Mouse (Mus musculus) leukemia stem cell, adult 10-12 weeks (primary cell): ENCODE data around the gene Cul4b. TPM values are rescaled to one million over a fixed set of nuclear protein-coding genes. Genes with fewer than 3 reads are reported as not detected.

Source experiments
- polyA plus RNA-seq: library from polyadenylated mRNA; stranded (reverse); fragments of >175 nt; gene quantifications from 2 replicates; pipeline ENCODE4 v1.2.3, GENCODE M21; 2012; ENCODE audit warnings: low replicate concordance

The Cul4b gene
- polyA plus RNA-seq, result 6.5 and 13.2 TPM in 2 replicates

GRCm38 (mm10) chrX:38576078-38576477 is at the start of gene Cul4b:
Gene Cul4b (minus strand): TSS chrX:38576196.

GRCm38 (mm10) chrX:38600177-38600994 is 24.4 kb upstream of the Cul4b start, which contains the start of gene Mcts1:
Gene Mcts1 (plus strand): TSS chrX:38600578.

Other genes starting within 250 kb of the Cul4b start
- gene Lamp2, start 119.7 kb downstream of the Cul4b start, polyA plus RNA-seq, result 0.52 and 8.4 TPM in 2 replicates
- 2.0 TPM in 1 of 2 replicates, not detected in the other for gene Mcts1, start 24.4 kb upstream of the Cul4b start, polyA plus RNA-seq
- 0.60 and 0.76 TPM in 2 replicates for gene C1galt1c1, start 58.9 kb upstream of the Cul4b start, polyA plus RNA-seq
- gene 6030498E09Rik, start 196.5 kb upstream of the Cul4b start, polyA plus RNA-seq, result not detected in 2 replicates